Mouse (Mus musculus): ENCODE results near the gene Trmt112.

GRCm38 (mm10) chr19:6948186-6948585 is 38.7 kb downstream of the Trmt112 start:
- TF ChIP-seq CTCF (IDR thresholded peaks at IDR 0.05; ENCODE audit: borderline replicate concordance, control insufficient read depth, extremely low read depth, insufficient read depth, low read length, poor library complexity) (no peak), POLR2A (IDR thresholded peaks at IDR 0.05; ENCODE audit: control insufficient read depth, extremely low read depth, insufficient read depth, low read length, poor library complexity) (no peak)

Measured in thymus, adult 2 months (tissue).